Mouse (Mus musculus) limb, embryonic 10.5 days (tissue): ENCODE measurements around the gene Tmem242. TPM values are rescaled to one million over a fixed set of nuclear protein-coding genes. Genes with fewer than 3 reads are reported as not detected.
A peak's percentile ranks its signal among the peaks of the same experiment; 100 is the strongest.

Experiments used
- DNase-seq: peaks from one replicate; pipeline ENCODE4 v3.0.0-alpha.2; 2017; ENCODE audit warnings: low spot score
- H3K27ac ChIP-seq: fragments of 300-500 bp; sonication (generic); 2 replicates; pipeline ENCODE4 v1.5.1; 2016; ENCODE audit warnings: mild to moderate bottlenecking
- H3K27me3 ChIP-seq: fragments of 300-500 bp; sonication (generic); 2 replicates; pipeline ENCODE4 v1.6.1; 2016; ENCODE audit warnings: low read depth, mild to moderate bottlenecking; ENCODE audit not compliant: poor library complexity, severe bottlenecking
- H3K36me3 ChIP-seq: fragments of 300-500 bp; sonication (generic); 2 replicates; pipeline ENCODE4 v1.6.1; 2016; ENCODE audit warnings: mild to moderate bottlenecking, moderate library complexity
- H3K4me1 ChIP-seq: fragments of 300-500 bp; sonication (generic); 2 replicates; pipeline ENCODE4 v1.6.1; 2016
- H3K4me3 ChIP-seq: fragments of 300-500 bp; sonication (generic); 2 replicates; pipeline ENCODE4 v1.5.1; 2016; ENCODE audit warnings: mild to moderate bottlenecking, moderate library complexity
- H3K9me3 ChIP-seq: fragments of 300-500 bp; sonication (generic); replicated peaks from 2 replicates; pipeline ENCODE4 v1.6.1; 2016; ENCODE audit warnings: mild to moderate bottlenecking
- WGBS: fragments of 180-500 bp; shearing (Covaris S2); methylation state at CpG from one replicate; pipeline ENCODE4 v1.1.7; 2016; 5-methylcytosine and 5-hydroxymethylcytosine counted together
- polyA plus RNA-seq: library from polyadenylated mRNA; unstranded; fragments of >200 nt; fragmentation: Nextera tagmentation; extraction: Ambion mirVana; gene quantifications from 2 replicates; pipeline ENCODE4 v1.2.1, GENCODE M21; 2016

The Tmem242 gene
- polyA plus RNA-seq, 1 experiment from 2014 or later, result 130 TPM

GRCm38 (mm10) chr17:5439831-5440158 is 264 bp downstream of the Tmem242 start:
- Histone ChIP-seq H3K27me3 (no peaks in the 10 kb centered on the region), H3K4me1 (peaks cover 14% of the 10 kb centered on the region), H3K4me3 (peak overlapping the region; percentile 64), H3K27ac (peak overlapping the region; percentile 90), H3K9me3 (no peaks in the 10 kb centered on the region), H3K36me3 (peaks cover 12% of the 10 kb centered on the region)
- 0% methylated on average over 8 of the region's 8 CpGs for WGBS
- DNase-seq, result no peak

- H3K4me1 ChIP-seq, result peaks cover 12% of the 10 kb centered on the region
- WGBS, result 85% methylated on average over 9 of the region's 9 CpGs
- H3K4me3 ChIP-seq, result no peak overlapping the region
- no peak overlapping the region for H3K27ac ChIP-seq
- H3K36me3 ChIP-seq, result peaks cover 51% of the 10 kb centered on the region
- H3K9me3 ChIP-seq, result no peaks in the 10 kb centered on the region
- DNase-seq, result no peak
- H3K27me3 ChIP-seq, result no peaks in the 10 kb centered on the region
These were observed 10.3 kb downstream of the Tmem242 start for GRCm38 (mm10) chr17:5429772-5430133.

DNA sequence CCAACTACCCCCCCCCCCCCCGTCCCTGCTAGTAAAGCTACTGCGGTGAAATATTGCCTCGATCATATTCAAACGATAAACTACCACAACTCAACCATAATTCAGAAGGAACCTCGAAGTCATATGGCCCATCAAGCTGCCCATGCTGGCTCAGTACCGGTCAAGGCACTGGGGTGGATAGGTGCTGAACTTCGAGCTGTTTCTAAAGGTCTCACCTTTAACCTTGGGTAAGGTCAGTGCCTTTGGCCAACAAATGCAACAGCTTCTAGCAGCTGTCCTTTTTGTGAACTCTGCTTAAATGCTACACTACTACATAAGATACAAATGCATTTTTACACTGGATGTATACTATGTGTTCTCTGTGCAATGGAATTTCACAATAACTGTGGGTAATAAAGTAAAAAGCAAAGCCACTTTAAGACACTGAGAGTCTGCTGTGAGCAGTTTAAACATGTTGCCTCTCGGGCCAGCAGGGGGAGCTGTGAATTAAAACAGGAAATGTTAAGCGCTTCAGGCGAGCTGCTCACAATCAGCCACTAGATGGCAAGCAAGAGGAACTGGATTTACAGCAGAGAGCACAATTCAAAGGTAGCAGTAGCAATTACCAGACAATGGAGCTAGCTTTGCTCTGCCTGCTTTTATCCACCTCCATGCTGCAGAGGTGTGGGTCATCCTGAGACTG is 10.8 kb downstream of the Tmem242 start:
- no peak overlapping the region for H3K27ac ChIP-seq
- H3K9me3 ChIP-seq, result no peaks in the 10 kb centered on the region
- H3K36me3 ChIP-seq, result peaks cover 52% of the 10 kb centered on the region
- no peak overlapping the region for H3K4me3 ChIP-seq
- H3K27me3 ChIP-seq, result no peaks in the 10 kb centered on the region
- H3K4me1 ChIP-seq, result peaks cover 12% of the 10 kb centered on the region
- DNase-seq, result peak; percentile 92
- 61% methylated on average over 10 of the region's 10 CpGs for WGBS

DNA sequence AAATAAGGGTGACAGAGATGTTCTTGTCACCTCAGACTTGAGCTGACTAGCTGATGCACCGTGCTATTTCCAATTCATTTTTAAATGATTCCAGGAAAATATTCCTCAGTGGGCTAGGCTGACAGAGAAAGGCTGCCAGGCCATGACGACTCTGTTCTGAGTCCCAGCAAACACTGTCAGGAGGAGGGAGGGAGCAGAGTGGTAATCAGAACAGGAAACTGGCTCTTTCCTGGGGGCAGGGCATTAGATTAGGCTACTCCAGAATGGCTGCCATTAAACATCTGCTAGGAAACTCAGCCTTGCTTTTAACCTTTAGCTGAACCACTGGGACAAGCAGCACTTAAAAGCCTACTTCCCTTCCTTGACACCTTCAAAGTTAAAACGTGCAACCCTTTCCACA is 14.9 kb downstream of the Tmem242 start:
- peaks cover 46% of the 10 kb centered on the region for H3K36me3 ChIP-seq
- no peak overlapping the region for H3K4me3 ChIP-seq
- H3K27me3 ChIP-seq, result no peaks in the 10 kb centered on the region
- H3K4me1 ChIP-seq, result peaks cover 16% of the 10 kb centered on the region
- H3K9me3 ChIP-seq, result no peaks in the 10 kb centered on the region
- no peak overlapping the region for H3K27ac ChIP-seq
- no peak for DNase-seq
- 44% methylated on average over 3 of the region's 3 CpGs for WGBS

DNA sequence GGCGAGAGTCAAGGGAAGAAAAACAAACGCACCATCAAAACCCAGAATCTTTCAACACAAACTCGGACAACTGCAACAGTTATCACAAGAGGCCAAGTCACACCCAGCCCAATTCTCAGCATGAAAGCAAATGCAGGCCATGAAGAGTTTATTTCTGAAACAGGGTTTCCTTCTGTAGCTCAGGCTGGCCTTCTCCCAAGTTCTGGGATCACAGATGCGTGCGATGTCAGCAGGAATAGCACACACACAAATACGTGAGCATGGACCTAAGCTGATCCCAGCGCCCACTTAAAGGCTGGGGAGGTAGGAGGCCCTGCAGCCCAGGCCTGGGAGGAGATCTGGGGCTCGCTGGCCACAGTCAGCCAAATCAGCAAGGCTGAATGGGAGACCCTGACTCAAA is 15.9 kb downstream of the Tmem242 start:
- Histone ChIP-seq H3K27ac (no peak overlapping the region), H3K36me3 (peaks cover 49% of the 10 kb centered on the region), H3K27me3 (no peaks in the 10 kb centered on the region), H3K4me3 (no peak overlapping the region), H3K9me3 (no peaks in the 10 kb centered on the region), H3K4me1 (peaks cover 16% of the 10 kb centered on the region)
- no peak for DNase-seq
- 88% methylated on average over 8 of the region's 8 CpGs for WGBS

DNA sequence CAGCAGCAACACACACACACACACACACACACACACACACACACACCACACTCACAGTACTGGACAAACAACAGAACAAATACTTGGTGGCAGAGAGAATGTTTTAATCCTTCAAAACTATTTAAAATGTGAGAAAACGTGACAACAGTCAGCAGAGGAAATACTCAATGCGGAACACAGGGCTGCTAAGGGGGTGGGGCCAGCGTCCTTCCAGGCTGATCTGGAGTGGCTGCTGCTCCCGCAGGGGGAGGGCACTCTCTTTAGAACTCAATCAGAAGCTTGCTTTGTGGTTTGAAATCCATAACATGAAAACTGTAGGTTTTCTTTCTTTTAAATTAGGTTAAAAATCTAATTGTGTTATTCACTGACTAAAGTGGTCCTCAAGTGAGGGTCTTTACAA is 18.2 kb downstream of the Tmem242 start:
- H3K4me1 ChIP-seq, result peaks cover 16% of the 10 kb centered on the region
- H3K36me3 ChIP-seq, result peaks cover 58% of the 10 kb centered on the region
- 48% methylated on average over 4 of the region's 4 CpGs for WGBS
- H3K9me3 ChIP-seq, result no peaks in the 10 kb centered on the region
- DNase-seq, result no peak
- no peak overlapping the region for H3K27ac ChIP-seq
- no peak overlapping the region for H3K4me3 ChIP-seq
- no peaks in the 10 kb centered on the region for H3K27me3 ChIP-seq

DNA sequence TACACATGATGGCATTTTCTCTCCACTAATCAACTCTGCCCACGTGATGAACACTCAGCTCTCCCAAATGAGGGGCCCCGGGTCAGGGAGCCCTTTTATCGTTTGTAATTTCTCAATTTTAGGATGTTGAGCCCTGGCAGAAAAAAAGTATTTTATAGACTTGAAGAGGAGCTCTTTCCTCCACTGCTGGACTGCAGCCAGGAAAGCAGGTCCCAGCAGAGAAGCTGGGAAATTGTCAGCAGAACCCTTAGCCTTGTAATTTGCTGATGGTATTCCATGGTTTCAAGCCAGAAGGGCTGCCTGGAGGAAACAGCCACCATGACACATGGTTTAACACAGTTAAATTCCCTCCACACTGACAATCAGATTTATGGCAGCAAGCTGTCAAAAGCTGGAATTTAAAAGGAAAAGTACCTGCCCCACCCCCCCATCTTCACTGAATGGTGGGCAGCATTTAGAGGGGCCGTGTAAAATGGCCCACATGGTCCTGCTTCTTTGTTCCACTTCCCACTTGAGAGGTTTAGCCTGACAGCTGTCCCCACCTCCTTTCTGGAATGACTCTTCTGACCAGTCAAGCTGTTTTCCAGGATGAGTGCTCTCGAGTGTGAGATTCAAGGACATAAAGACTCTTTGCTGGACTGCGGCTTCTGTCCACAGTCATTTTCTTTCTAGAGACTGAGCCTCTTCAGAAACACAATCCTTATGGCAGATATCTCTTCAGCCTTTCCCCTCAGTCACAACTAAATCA is 20.1 kb downstream of the Tmem242 start:
- H3K4me1 ChIP-seq, result peaks cover 6% of the 10 kb centered on the region
- no peak overlapping the region for H3K4me3 ChIP-seq
- WGBS, result 79% methylated on average over 6 of the region's 6 CpGs
- H3K36me3 ChIP-seq, result peaks cover 61% of the 10 kb centered on the region
- DNase-seq, result no peak
- H3K27ac ChIP-seq, result no peak overlapping the region
- no peaks in the 10 kb centered on the region for H3K27me3 ChIP-seq
- no peaks in the 10 kb centered on the region for H3K9me3 ChIP-seq

GRCm38 (mm10) chr17:5419056-5419455 is 21.0 kb downstream of the Tmem242 start:
- no peak overlapping the region for H3K4me3 ChIP-seq
- no peaks in the 10 kb centered on the region for H3K9me3 ChIP-seq
- no peaks in the 10 kb centered on the region for H3K27me3 ChIP-seq
- WGBS, result 88% methylated on average over 9 of the region's 9 CpGs
- no peak overlapping the region for H3K27ac ChIP-seq
- no peak for DNase-seq
- H3K4me1 ChIP-seq, result 0 out of 2 replicates have a peak, but pooled peaks cover 5% of the 10 kb centered on the region
- H3K36me3 ChIP-seq, result peaks cover 58% of the 10 kb centered on the region

DNA sequence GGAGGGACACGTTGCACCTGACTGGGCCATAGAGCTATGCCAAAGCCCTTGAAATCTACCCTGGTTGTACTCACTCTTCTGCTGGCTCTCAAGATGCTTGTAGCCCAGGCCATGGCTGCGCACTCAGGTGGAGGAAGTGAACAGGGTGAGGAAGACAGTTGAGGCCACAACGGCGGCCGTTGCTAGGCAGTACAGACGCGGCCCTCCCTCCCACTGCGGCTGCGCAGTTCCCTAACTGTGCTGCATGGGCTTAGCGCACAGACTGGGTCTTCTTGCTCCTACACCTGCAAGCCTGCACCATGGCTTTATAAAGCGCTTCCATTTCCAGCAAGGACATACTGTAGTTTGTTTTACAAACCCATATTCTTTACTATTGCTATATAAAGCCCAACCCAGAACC is 21.5 kb downstream of the Tmem242 start, which contains the start of gene Ldhal6b:
Ldhal6b (minus strand) TSS at position 223 of the 400 bp plus-strand sequence.
- H3K27me3 ChIP-seq, result no peaks in the 10 kb centered on the region
- H3K4me3 ChIP-seq, result no peak within 1 kb of the TSS
- no peaks in the 10 kb centered on the region for H3K9me3 ChIP-seq
- peaks cover 54% of the 10 kb centered on the region for H3K36me3 ChIP-seq
- DNase-seq, result no peak
- WGBS, result 99% methylated on average over 11 of the region's 11 CpGs
- H3K4me1 ChIP-seq, result 0 out of 2 replicates have a peak, but pooled peaks cover 4% of the 10 kb centered on the region
- no peak within 1 kb of the TSS for H3K27ac ChIP-seq

- no peak overlapping the region for H3K27ac ChIP-seq
- H3K4me1 ChIP-seq, result no peaks in the 10 kb centered on the region
- DNase-seq, result no peak
- no peak overlapping the region for H3K4me3 ChIP-seq
- peaks cover 54% of the 10 kb centered on the region for H3K36me3 ChIP-seq
- no peaks in the 10 kb centered on the region for H3K9me3 ChIP-seq
- H3K27me3 ChIP-seq, result no peaks in the 10 kb centered on the region
- WGBS, result 87% methylated on average over 3 of the region's 3 CpGs
These were observed 23.5 kb downstream of the Tmem242 start for GRCm38 (mm10) chr17:5416518-5416917.

DNA sequence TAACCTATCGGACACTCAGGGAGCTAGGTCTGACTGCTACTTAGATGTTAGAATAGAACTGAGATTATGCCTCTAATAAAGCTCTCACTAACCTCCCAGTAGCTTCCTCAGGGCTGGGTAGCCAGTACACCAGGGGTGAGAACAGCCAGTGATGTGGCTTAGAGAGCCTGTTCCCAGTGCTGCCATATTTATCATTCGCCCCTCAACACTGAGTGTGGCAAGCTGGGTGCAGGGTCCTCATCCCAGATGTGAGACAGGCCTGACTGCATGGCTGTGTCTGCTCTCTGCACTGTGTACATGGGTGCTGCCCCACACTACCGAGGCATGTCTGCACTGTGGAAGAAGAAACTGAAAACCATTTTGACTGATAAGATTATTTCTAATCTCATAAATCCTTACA is 26.0 kb downstream of the Tmem242 start:
- no peak overlapping the region for H3K27ac ChIP-seq
- H3K9me3 ChIP-seq, result no peaks in the 10 kb centered on the region
- DNase-seq, result no peak
- peaks cover 49% of the 10 kb centered on the region for H3K36me3 ChIP-seq
- WGBS, result 95% methylated on average over 3 of the region's 3 CpGs
- H3K4me3 ChIP-seq, result no peak overlapping the region
- no peaks in the 10 kb centered on the region for H3K27me3 ChIP-seq
- no peaks in the 10 kb centered on the region for H3K4me1 ChIP-seq

DNA sequence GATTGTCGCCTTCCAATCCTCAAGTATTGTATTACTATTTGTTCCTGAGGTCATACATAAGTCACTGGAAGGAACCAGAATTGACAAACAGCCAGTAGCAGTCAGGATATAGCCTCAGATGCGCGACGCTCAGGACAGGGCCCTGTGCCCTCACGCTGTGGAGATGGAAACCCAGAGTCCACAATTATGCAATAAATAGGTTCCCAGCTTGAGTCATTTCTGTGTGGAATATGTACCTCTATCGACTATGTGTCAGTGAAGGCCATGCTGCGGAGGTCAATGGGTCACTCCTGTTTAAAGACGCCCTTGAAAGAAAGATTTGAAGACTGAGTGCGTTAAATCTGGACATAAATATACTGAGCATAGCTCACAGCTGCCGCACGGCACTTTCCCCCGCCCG is 26.7 kb downstream of the Tmem242 start:
- Histone ChIP-seq H3K9me3 (no peaks in the 10 kb centered on the region), H3K36me3 (peaks cover 42% of the 10 kb centered on the region), H3K27ac (no peak overlapping the region), H3K27me3 (no peaks in the 10 kb centered on the region), H3K4me3 (no peak overlapping the region), H3K4me1 (no peaks in the 10 kb centered on the region)
- WGBS, result 87% methylated on average over 13 of the region's 13 CpGs
- no peak for DNase-seq

DNA sequence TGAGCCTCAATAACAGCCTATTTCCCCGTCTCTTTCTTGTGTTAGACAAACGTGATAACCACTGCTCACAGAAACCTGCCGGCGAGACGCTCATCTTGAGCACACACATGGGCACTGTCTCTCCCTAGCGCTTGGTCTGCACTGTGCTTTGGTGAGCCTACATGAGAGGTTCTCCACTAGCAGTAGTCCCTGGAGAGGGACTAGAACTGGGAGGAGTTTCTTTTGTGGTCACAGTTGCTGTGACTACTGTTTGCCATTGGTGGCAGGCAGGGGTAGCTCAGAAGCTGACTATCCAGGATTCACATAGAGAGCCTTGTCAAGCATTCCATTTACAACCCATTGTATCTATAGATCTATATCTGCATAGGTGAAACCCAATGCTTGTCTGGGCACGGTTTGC is 27.3 kb downstream of the Tmem242 start:
- Histone ChIP-seq H3K27me3 (no peaks in the 10 kb centered on the region), H3K36me3 (peaks cover 36% of the 10 kb centered on the region), H3K9me3 (no peaks in the 10 kb centered on the region), H3K4me1 (no peaks in the 10 kb centered on the region), H3K4me3 (no peak overlapping the region), H3K27ac (no peak overlapping the region)
- 90% methylated on average over 7 of the region's 7 CpGs for WGBS
- DNase-seq, result no peak
